Mouse (Mus musculus): ENCODE data around the gene Fbxw18. TPM values are rescaled to one million over a fixed set of nuclear protein-coding genes. Genes with fewer than 3 reads are reported as not detected.
A peak's percentile ranks its signal among the peaks of the same experiment; 100 is the strongest.
"Not testable (repeated sequence)": the region's sequence is repeated elsewhere in the genome, so short reads cannot be mapped to it uniquely, and the experiment has no call there.

Gene Fbxw18
- polyA plus RNA-seq (2016; fragmentation: Nextera tagmentation; extraction: Ambion mirVana): not detected in 2 replicates

DNA sequence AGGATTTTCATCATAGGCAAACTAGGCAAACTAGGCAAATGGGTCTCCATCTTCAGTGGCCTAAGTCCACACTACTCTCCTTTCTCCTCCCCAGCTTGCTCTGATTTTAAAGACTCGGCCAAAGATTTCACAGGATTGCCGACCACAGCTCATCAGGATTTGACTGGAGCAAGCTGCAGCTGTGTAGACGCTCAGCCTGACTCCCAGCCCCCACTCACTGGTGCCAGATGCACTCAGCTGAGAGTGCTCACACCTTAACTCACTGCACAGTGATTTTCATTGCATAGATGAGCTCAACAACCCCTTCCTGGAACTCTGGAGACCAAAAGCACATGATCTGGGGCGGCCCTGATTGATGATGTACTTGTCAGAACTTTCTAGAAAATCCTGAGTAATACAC lies at the start of gene Fbxw18:
Fbxw18 (minus strand) TSS at position 101 of the 400 bp plus-strand sequence.
- 72% methylated on average over 4 of the region's 4 CpGs for WGBS
- DNase-seq (ENCODE audit: low spot score); H3K36me3 ChIP-seq; H3K27me3 ChIP-seq (ENCODE audit: insufficient read depth, poor library complexity, severe bottlenecking); H3K4me3 ChIP-seq; H3K9me3 ChIP-seq; H3K27ac ChIP-seq; H3K4me1 ChIP-seq: not testable (repeated sequence)

- not testable (repeated sequence) for H3K27me3 ChIP-seq (ENCODE audit: insufficient read depth, poor library complexity, severe bottlenecking); DNase-seq (ENCODE audit: low spot score); H3K4me1 ChIP-seq; H3K4me3 ChIP-seq; H3K9me3 ChIP-seq; H3K27ac ChIP-seq; H3K36me3 ChIP-seq
- WGBS: 71% methylated on average over 3 of the region's 3 CpGs
Observed at GRCm38 (mm10) chr9:109745989-109746388, 43.5 kb upstream of the Fbxw18 start, which contains the start of gene Fbxw26. Gene Fbxw26 (minus strand): TSS chr9:109746089.

DNA sequence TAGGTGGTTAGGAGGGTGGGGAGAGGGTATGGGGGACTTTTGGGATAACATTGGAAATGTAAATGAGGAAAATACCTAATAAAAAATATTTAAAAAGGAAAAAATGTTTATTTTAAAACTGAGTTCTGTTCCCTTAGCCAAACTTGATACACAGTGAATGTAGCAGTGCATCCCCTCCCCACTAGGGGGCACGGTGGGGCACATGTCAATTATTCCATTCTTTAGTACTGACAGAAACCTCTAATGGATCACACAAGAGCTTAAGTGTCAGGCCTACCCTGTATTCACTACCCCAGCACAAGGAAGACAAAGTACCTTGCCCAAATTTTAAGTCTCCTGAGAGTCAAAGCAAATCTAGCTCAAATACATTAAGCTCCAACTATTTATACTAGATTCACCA lies 17.2 kb downstream of the Fbxw18 start:
- WGBS: 19% methylated on average over 1 of the region's 1 CpGs
- H3K9me3 ChIP-seq: no peaks in the 10 kb centered on the region
- H3K4me3 ChIP-seq: no peak overlapping the region
- no peaks in the 10 kb centered on the region for H3K36me3 ChIP-seq
- no peaks in the 10 kb centered on the region for H3K4me1 ChIP-seq
- DNase-seq (ENCODE audit: low spot score): peak; percentile 67
- H3K27me3 ChIP-seq (ENCODE audit: insufficient read depth, poor library complexity, severe bottlenecking): no peaks in the 10 kb centered on the region
- H3K27ac ChIP-seq: no peak overlapping the region

DNA sequence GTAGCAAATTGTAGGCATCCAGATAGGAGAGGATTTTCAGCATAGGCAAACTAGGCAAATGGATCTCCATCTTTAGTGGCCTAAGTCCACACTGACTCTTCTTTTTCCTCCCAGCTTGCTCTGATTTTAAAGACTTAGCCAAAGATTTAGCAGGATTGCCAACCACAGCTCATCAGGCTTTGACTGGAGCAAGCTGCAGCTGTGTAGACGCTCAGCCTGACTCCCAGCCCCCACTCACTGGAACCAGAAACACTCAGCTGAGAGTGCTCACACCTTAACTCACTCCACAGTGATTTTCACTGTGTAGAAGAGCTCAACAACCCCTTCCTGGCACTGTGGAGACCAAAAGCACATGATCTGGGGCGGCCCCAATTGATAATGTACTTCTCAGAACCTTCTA lies 37.9 kb downstream of the Fbxw18 start, which contains the start of gene Fbxw25:
Fbxw25 (minus strand) TSS at position 101 of the 400 bp plus-strand sequence.
- H3K9me3 ChIP-seq; DNase-seq (ENCODE audit: low spot score); H3K4me3 ChIP-seq; H3K36me3 ChIP-seq; H3K27me3 ChIP-seq (ENCODE audit: insufficient read depth, poor library complexity, severe bottlenecking); H3K4me1 ChIP-seq; H3K27ac ChIP-seq: not testable (repeated sequence)
- WGBS: 65% methylated on average over 2 of the region's 2 CpGs

Other genes with a start within 250 kb of the Fbxw18 start
- gene Fbxw19, start 206.8 kb downstream of the Fbxw18 start, polyA plus RNA-seq (2016; fragmentation: Nextera tagmentation; extraction: Ambion mirVana): not detected in 2 replicates
- not detected in 2 replicates for gene Fbxw15, start 134.4 kb downstream of the Fbxw18 start, polyA plus RNA-seq (2016; fragmentation: Nextera tagmentation; extraction: Ambion mirVana)
- not detected in 2 replicates for gene Fbxw24, start 76.6 kb downstream of the Fbxw18 start, polyA plus RNA-seq (2016; fragmentation: Nextera tagmentation; extraction: Ambion mirVana)
- not detected in 2 replicates for gene Fbxw25, start 38.0 kb downstream of the Fbxw18 start, polyA plus RNA-seq (2016; fragmentation: Nextera tagmentation; extraction: Ambion mirVana)
- gene Fbxw26, start 43.4 kb upstream of the Fbxw18 start, polyA plus RNA-seq (2016; fragmentation: Nextera tagmentation; extraction: Ambion mirVana): not detected in 2 replicates
- gene Fbxw27, start 88.0 kb upstream of the Fbxw18 start, polyA plus RNA-seq (2016; fragmentation: Nextera tagmentation; extraction: Ambion mirVana): not detected in 2 replicates
- not detected in 2 replicates for gene Spink8, start 109.6 kb upstream of the Fbxw18 start, polyA plus RNA-seq (2016; fragmentation: Nextera tagmentation; extraction: Ambion mirVana)
- gene Nme6, start 130.0 kb upstream of the Fbxw18 start, polyA plus RNA-seq (2016; fragmentation: Nextera tagmentation; extraction: Ambion mirVana): 84.4 and 93.4 TPM in 2 replicates
- not detected in 2 replicates for gene Camp, start 146.9 kb upstream of the Fbxw18 start, polyA plus RNA-seq (2016; fragmentation: Nextera tagmentation; extraction: Ambion mirVana)
- gene Cdc25a, start 172.9 kb upstream of the Fbxw18 start, polyA plus RNA-seq (2016; fragmentation: Nextera tagmentation; extraction: Ambion mirVana): 24.5 and 37.8 TPM in 2 replicates
- gene Map4, start 228.8 kb upstream of the Fbxw18 start, polyA plus RNA-seq (2016; fragmentation: Nextera tagmentation; extraction: Ambion mirVana): 69.1 and 88.4 TPM in 2 replicates

Measured in heart, embryonic 10.5 days (tissue).